Mouse (Mus musculus): ENCODE results near the gene Pla2g3. TPM values are rescaled to one million over a fixed set of nuclear protein-coding genes. Genes with fewer than 3 reads are reported as not detected.

Gene Pla2g3
- polyA plus RNA-seq (2015; fragmentation: Nextera tagmentation; extraction: Ambion mirVana), result 0.19 and 0.30 TPM in 2 replicates

DNA sequence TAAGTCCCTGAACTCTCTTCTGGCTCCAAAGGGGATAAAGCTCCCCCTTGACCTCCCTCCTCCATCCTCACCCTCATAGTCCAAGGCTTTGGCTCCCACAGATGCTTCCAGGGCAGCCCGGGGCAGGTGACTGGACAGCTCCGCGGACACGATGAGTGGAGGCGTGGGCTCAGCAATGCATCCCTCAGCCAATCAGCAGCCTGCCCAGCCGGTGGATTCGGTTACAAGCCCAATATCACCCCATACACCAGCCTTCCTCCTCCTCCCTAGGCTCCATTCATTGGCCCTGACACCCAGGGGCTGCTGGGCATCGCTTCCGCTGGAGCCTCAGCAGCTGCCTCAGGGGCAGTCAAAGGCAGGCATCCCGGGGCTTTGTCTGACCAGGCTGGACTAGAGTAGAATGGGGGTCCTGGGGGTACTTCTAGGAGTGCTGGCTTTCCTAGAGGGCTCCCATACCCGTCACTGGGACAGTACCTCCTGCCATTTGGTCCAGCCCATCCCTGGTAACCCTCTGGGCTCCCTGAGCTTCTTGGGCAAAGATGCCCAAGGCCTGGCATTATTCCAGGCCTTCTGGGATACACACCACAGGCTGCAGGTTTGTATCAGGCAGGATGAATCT is at the start of gene Pla2g3:
Pla2g3 (plus strand) TSS at position 333 of the 619 bp plus-strand sequence.

DNA sequence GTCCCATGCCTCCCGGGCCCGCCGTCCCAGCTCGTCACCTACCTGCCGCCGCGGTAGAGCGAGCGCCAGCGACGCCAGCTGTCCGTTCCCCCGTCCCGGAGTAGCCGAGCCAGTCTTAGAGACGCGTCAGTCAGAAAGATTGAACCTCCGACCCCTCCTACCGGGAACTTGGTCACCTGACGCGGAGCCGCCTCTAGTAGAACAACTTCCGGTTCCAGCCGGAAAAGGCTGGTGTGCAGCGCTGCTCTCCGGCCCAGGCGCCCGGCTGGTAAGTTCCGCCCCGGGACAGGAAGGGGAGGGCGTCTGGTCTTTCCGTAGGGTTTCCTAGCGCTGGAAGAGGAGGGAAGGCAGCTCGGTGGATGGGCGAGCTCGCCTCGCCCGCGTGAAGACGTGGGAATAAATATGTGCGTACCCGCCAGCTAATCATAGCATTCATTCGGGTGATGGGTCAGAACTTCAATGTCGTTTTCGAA is 35.9 kb upstream of the Pla2g3 start, which contains the start of gene Rnf185:
Rnf185 (minus strand) TSS at position 197 of the 473 bp plus-strand sequence.

DNA sequence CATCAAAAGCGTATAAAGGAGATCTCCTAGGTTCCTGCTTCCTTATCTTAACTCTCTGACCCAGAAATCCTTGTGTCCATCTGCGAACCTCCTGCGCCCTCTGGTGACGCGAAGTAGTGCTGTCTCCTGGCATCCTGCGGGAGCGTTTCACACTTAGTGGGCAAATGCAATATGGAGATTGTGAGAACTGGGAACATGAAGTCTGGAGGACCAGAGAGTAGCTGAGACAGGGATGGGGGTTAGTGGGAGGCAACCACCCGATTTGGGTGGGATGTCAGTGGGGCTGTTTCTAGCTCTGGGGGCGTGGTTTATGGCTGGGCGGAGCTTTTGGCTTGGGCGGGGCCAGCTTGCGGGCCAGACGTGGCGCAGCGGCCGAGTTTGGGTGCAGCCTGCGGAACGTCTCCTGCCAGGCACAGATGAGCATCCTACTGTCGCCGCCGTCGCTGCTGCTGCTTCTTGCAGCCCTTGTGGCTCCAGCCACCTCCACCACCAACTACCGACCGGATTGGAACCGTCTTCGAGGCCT is 26.5 kb downstream of the Pla2g3 start, which contains the start of gene Selenom:
Selenom (plus strand) TSS at position 156 of the 526 bp plus-strand sequence.

DNA sequence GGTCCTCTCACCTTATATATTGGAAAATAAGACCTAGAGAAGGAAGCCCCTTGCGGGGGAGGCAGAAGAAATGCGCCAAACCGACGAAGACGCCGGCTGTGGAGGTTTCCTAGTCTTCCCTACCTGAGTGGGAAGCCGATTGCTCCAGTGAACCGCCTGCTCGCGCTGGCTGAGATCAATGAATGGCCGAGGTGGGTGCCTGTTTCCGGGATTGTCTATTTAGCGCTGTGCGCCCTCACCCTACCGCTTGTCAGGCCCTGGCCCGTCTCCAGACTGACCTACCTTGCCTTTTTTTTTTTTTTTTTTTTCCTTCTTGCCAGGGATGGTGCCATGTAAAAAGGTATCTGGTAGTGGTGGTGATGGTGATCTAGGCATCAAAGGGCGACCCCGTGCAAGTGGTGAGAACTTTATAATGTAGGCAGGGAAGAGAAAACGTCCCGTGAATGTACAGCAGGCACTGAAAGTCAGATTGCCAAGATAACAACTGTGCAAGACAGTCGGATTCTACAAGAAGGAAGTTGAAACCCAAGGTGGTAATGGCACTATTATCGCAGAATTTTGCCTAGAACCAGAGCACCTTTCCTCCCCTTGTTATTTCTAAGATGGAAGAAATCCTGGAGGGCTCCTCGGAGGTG is 52.5 kb downstream of the Pla2g3 start, which contains the start of gene Smtn:
Smtn (minus strand) TSS at position 162 of the 635 bp plus-strand sequence.

Other genes starting within 250 kb of the Pla2g3 start
- 123 and 126 TPM in 2 replicates for gene Drg1, start 221.9 kb upstream of the Pla2g3 start, polyA plus RNA-seq (2015; fragmentation: Nextera tagmentation; extraction: Ambion mirVana)
- gene Patz1, start 199.4 kb upstream of the Pla2g3 start, polyA plus RNA-seq (2015; fragmentation: Nextera tagmentation; extraction: Ambion mirVana), result 13.8 and 14.6 TPM in 2 replicates
- gene Pik3ip1, start 157.9 kb upstream of the Pla2g3 start, polyA plus RNA-seq (2015; fragmentation: Nextera tagmentation; extraction: Ambion mirVana), result 11.1 and 12.5 TPM in 2 replicates
- 54.3 and 56.4 TPM in 2 replicates for gene Limk2, start 79.1 kb upstream of the Pla2g3 start, polyA plus RNA-seq (2015; fragmentation: Nextera tagmentation; extraction: Ambion mirVana)
- gene Rnf185, start 35.9 kb upstream of the Pla2g3 start, polyA plus RNA-seq (2015; fragmentation: Nextera tagmentation; extraction: Ambion mirVana), result 19.6 and 20.3 TPM in 2 replicates
- gene Inpp5j, start 16.5 kb downstream of the Pla2g3 start, polyA plus RNA-seq (2015; fragmentation: Nextera tagmentation; extraction: Ambion mirVana), result 0.27 and 0.28 TPM in 2 replicates
- gene Selenom, start 26.4 kb downstream of the Pla2g3 start, polyA plus RNA-seq (2015; fragmentation: Nextera tagmentation; extraction: Ambion mirVana), result 440 and 451 TPM in 2 replicates
- gene Smtn, start 52.3 kb downstream of the Pla2g3 start, polyA plus RNA-seq (2015; fragmentation: Nextera tagmentation; extraction: Ambion mirVana), result 936 and 955 TPM in 2 replicates
- gene Morc2a, start 160.9 kb downstream of the Pla2g3 start, polyA plus RNA-seq (2015; fragmentation: Nextera tagmentation; extraction: Ambion mirVana), result 9.0 and 10.8 TPM in 2 replicates